Mouse (Mus musculus) gonadal fat pad, adult 2 months (tissue): ENCODE results near the gene Sept9. TPM values are rescaled to one million over a fixed set of nuclear protein-coding genes. Genes with fewer than 3 reads are reported as not detected.

Source experiments
- DNase-seq: peaks from one replicate; pipeline ENCODE4 v3.0.0-alpha.2; 2012; ENCODE audit warnings: low read depth
- polyA plus RNA-seq: library from polyadenylated mRNA; depleted of rRNA; stranded (reverse); fragments of >200 nt; gene quantifications from 2 replicates; pipeline ENCODE4 v1.2.3, GENCODE M21; 2012; rRNA removed

Gene Sept9
- polyA plus RNA-seq: 35.4 and 40.6 TPM in 2 replicates

GRCm38 (mm10) chr11:117199282-117200175 lies at the start of gene Sept9:
Gene Sept9, plus strand, starts transcription at chr11:117199661.
- no peak for DNase-seq

- no peak for DNase-seq
These were observed 48.9 kb upstream of the Sept9 start for GRCm38 (mm10) chr11:117150467-117150966.

GRCm38 (mm10) chr11:117151461-117151860 lies 48.0 kb upstream of the Sept9 start:
- no peak for DNase-seq

- DNase-seq: no peak
These were observed 46.9 kb upstream of the Sept9 start for GRCm38 (mm10) chr11:117152541-117152940.

GRCm38 (mm10) chr11:117153553-117153952 lies 45.9 kb upstream of the Sept9 start:
- no peak for DNase-seq

- no peak for DNase-seq
These were observed 45.2 kb upstream of the Sept9 start for GRCm38 (mm10) chr11:117154088-117154815.

- no peak for DNase-seq
These were observed 42.7 kb upstream of the Sept9 start for GRCm38 (mm10) chr11:117156725-117157124.

- DNase-seq: no peak
These were observed 41.1 kb upstream of the Sept9 start for GRCm38 (mm10) chr11:117158343-117158742.

GRCm38 (mm10) chr11:117159257-117159945 lies 40.1 kb upstream of the Sept9 start:
- DNase-seq: no peak

- no peak for DNase-seq
These were observed 39.5 kb upstream of the Sept9 start for GRCm38 (mm10) chr11:117159946-117160307.

GRCm38 (mm10) chr11:117160791-117161190 lies 38.7 kb upstream of the Sept9 start:
- DNase-seq: no peak

GRCm38 (mm10) chr11:117161574-117161973 lies 37.9 kb upstream of the Sept9 start:
- DNase-seq: no peak

- DNase-seq: no peak
These were observed 36.4 kb upstream of the Sept9 start for GRCm38 (mm10) chr11:117163098-117163497.

GRCm38 (mm10) chr11:117163771-117164170 lies 35.7 kb upstream of the Sept9 start:
- no peak for DNase-seq

- DNase-seq: no peak
These were observed 31.0 kb upstream of the Sept9 start for GRCm38 (mm10) chr11:117168278-117169087.

- DNase-seq: no peak
These were observed 30.3 kb upstream of the Sept9 start for GRCm38 (mm10) chr11:117169088-117169635.

- no peak for DNase-seq
These were observed 29.5 kb upstream of the Sept9 start for GRCm38 (mm10) chr11:117169801-117170565.

- no peak for DNase-seq
These were observed 25.2 kb upstream of the Sept9 start for GRCm38 (mm10) chr11:117174098-117174892.

GRCm38 (mm10) chr11:117174924-117175323 lies 24.5 kb upstream of the Sept9 start:
- DNase-seq: no peak
